Mouse (Mus musculus) midbrain, embryonic 13.5 days (tissue): ENCODE measurements around the gene Oca2. TPM values are rescaled to one million over a fixed set of nuclear protein-coding genes. Genes with fewer than 3 reads are reported as not detected.

ENCODE experiments used
- ATAC-seq: fragments of 200-750 bp; cut with Nextera tagmentation; 2 replicates; pipeline ENCODE4 v1.8.0; 2017; ENCODE audit warnings: mild to moderate bottlenecking, moderate TSS enrichment, moderate library complexity
- H3K27ac ChIP-seq: fragments of 300-500 bp; sonication (generic); 2 replicates; pipeline ENCODE4 v1.5.1; 2015; ENCODE audit warnings: inconsistent platforms, mild to moderate bottlenecking, moderate library complexity
- H3K27me3 ChIP-seq: fragments of 300-500 bp; sonication (generic); 2 replicates; pipeline ENCODE4 v1.6.1; 2015; ENCODE audit warnings: mild to moderate bottlenecking, inconsistent platforms
- H3K36me3 ChIP-seq: fragments of 300-500 bp; sonication (generic); 2 replicates; pipeline ENCODE4 v1.6.1; 2015; ENCODE audit warnings: mild to moderate bottlenecking, inconsistent platforms
- H3K4me1 ChIP-seq: fragments of 300-500 bp; sonication (generic); replicated peaks from 2 replicates; pipeline ENCODE4 v1.6.1; 2015; ENCODE audit warnings: inconsistent platforms
- H3K4me2 ChIP-seq: fragments of 300-500 bp; sonication (generic); replicated peaks from 2 replicates; pipeline ENCODE4 v1.6.1; 2015; ENCODE audit warnings: moderate library complexity, mild to moderate bottlenecking, inconsistent platforms
- H3K4me3 ChIP-seq: fragments of 300-500 bp; sonication (generic); replicated peaks from 2 replicates; pipeline ENCODE4 v1.5.1; 2015; ENCODE audit warnings: mild to moderate bottlenecking, inconsistent platforms
- H3K9ac ChIP-seq: fragments of 300-500 bp; sonication (generic); replicated peaks from 2 replicates; pipeline ENCODE4 v1.6.1; 2015; ENCODE audit warnings: mild to moderate bottlenecking, inconsistent platforms
- H3K9me3 ChIP-seq: fragments of 300-500 bp; sonication (generic); 2 replicates; pipeline ENCODE4 v1.6.1; 2016; ENCODE audit warnings: mild to moderate bottlenecking, inconsistent platforms
- WGBS: fragments of 180-500 bp; shearing (Covaris S2); methylation state at CpG from one replicate; pipeline ENCODE4 v1.1.7; 2015; 5-methylcytosine and 5-hydroxymethylcytosine counted together
- polyA plus RNA-seq: library from polyadenylated mRNA; unstranded; fragments of >200 nt; fragmentation: Nextera tagmentation; extraction: Ambion mirVana; gene quantifications from 2 replicates; pipeline ENCODE4 v1.2.1, GENCODE M21; 2015

Gene Oca2
- polyA plus RNA-seq, 1 experiment from 2014 or later = 0.09 TPM

DNA sequence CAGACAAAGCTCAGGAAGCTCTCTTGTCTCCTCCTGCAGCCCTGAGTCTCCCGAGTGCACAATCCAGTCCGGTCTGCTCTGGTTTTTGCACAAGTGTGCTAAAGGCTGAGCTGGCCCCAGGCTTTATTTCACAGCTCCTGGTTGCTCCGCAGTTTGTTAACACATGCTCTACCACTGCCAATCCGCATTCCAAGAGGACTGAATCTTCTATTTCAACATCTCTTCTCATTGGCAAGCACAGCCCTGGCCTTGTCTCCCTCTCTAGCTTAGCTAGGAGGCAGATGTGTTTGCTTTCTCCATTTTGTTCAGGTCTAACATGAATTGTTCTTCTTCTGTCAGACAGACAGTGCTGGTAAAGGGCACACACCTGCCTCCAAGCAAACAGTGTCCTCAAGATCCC is 309.7 kb downstream of the Oca2 start:
- H3K27me3 ChIP-seq = no peaks in the 10 kb centered on the region
- ATAC-seq = no peak
- H3K4me3 ChIP-seq = no peak overlapping the region
- no peaks in the 10 kb centered on the region for H3K9me3 ChIP-seq
- H3K36me3 ChIP-seq = no peaks in the 10 kb centered on the region
- no peak overlapping the region for H3K4me2 ChIP-seq
- no peak overlapping the region for H3K9ac ChIP-seq
- no peaks in the 10 kb centered on the region for H3K4me1 ChIP-seq
- 71% methylated on average over 4 of the region's 4 CpGs for WGBS
- H3K27ac ChIP-seq = no peak overlapping the region

DNA sequence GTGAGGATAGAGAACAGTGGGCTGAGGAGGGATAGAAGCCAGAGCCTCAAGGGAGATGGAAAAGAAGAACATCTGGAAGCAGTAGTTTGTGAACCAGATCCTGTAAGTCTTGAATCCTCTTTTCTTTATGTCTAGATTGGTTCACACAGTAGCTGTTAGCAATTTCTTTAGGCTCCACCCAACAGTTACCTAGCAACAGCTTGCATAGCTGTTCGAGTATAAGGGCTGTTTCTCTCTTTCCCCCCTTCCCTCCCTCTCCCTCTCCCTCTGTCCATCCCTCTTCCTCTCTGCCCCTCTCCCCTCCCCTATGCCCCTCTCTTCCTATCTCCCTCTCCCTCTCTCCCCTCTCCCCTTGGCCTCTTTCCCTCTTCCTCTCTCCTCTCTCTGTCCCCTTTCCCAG is 312.2 kb downstream of the Oca2 start:
- Histone ChIP-seq H3K9me3 (no peaks in the 10 kb centered on the region), H3K4me1 (no peaks in the 10 kb centered on the region), H3K9ac (no peak overlapping the region), H3K4me3 (no peak overlapping the region), H3K27ac (no peak overlapping the region), H3K27me3 (no peaks in the 10 kb centered on the region), H3K4me2 (no peak overlapping the region), H3K36me3 (no peaks in the 10 kb centered on the region)
- 8% methylated on average over 1 of the region's 1 CpGs for WGBS
- no peak for ATAC-seq

Other genes starting within 250 kb of the Oca2 start
- 20.0 and 21.8 TPM in 2 replicates for gene Nipa1, start 219.8 kb upstream of the Oca2 start, polyA plus RNA-seq
- gene Herc2, start 189.6 kb upstream of the Oca2 start, polyA plus RNA-seq = 47.4 and 50.4 TPM in 2 replicates